Mouse (Mus musculus) heart, postnatal 0 days (tissue): ENCODE measurements around the gene Khdc4. TPM values are rescaled to one million over a fixed set of nuclear protein-coding genes. Genes with fewer than 3 reads are reported as not detected.

ENCODE experiments used
- ATAC-seq: fragments of 200-750 bp; cut with Nextera tagmentation; 2 replicates; pipeline ENCODE4 v1.8.0; 2017; ENCODE audit warnings: low read depth, moderate number of reproducible peaks, moderate library complexity; ENCODE audit not compliant: insufficient read depth
- DNase-seq: peaks from one replicate; pipeline ENCODE4 v3.0.0-alpha.2; 2016; ENCODE audit warnings: low spot score
- H3K27ac ChIP-seq: fragments of 300-500 bp; sonication (generic); 2 replicates; pipeline ENCODE4 v1.5.1; 2014; ENCODE audit warnings: low read depth, mild to moderate bottlenecking
- H3K27me3 ChIP-seq: fragments of 300-500 bp; sonication (generic); 2 replicates; pipeline ENCODE4 v1.6.1; 2014; ENCODE audit warnings: low read length, mixed read lengths; ENCODE audit not compliant: control insufficient read depth, insufficient read depth
- H3K36me3 ChIP-seq: fragments of 300-500 bp; sonication (generic); replicated peaks from 2 replicates; pipeline ENCODE4 v1.6.1; 2014; ENCODE audit warnings: low read length, mixed read lengths; ENCODE audit not compliant: control insufficient read depth, insufficient read depth
- H3K4me1 ChIP-seq: fragments of 300-500 bp; sonication (generic); 2 replicates; pipeline ENCODE4 v1.6.1; 2014; ENCODE audit warnings: antibody characterized with exemption; ENCODE audit not compliant: control insufficient read depth, insufficient read depth
- H3K4me2 ChIP-seq: fragments of 300-500 bp; sonication (generic); 2 replicates; pipeline ENCODE4 v1.6.1; 2014; ENCODE audit warnings: low read depth, mild to moderate bottlenecking, low read length, moderate library complexity
- H3K4me3 ChIP-seq: fragments of 300-500 bp; sonication (generic); 2 replicates; pipeline ENCODE4 v1.5.1; 2014; ENCODE audit warnings: low read depth, low read length
- H3K9ac ChIP-seq: fragments of 300-500 bp; sonication (generic); replicated peaks from 2 replicates; pipeline ENCODE4 v1.6.1; 2014; ENCODE audit warnings: low read depth, low read length, mixed read lengths
- H3K9me3 ChIP-seq: fragments of 300-500 bp; sonication (generic); replicated peaks from 2 replicates; pipeline ENCODE4 v1.6.1; 2016; ENCODE audit warnings: low read length; ENCODE audit not compliant: control insufficient read depth
- CTCF ChIP-seq: IDR thresholded peaks from 2 replicates; pipeline ENCODE4 v1.5.1; 2016; ENCODE audit warnings: antibody characterized with exemption, control low read depth, low read depth
- EP300 ChIP-seq: IDR thresholded peaks from 2 replicates; pipeline ENCODE4 v1.6.1; 2016; ENCODE audit warnings: antibody characterized with exemption, low read depth
- WGBS: fragments of 180-500 bp; shearing (Covaris S2); extraction: QIAGEN DNeasy Blood & Tissue Kit; methylation state at CpG from one replicate; pipeline ENCODE4 v1.1.7; 2014; 5-methylcytosine and 5-hydroxymethylcytosine counted together
- polyA plus RNA-seq: library from polyadenylated mRNA; unstranded; fragments of >200 nt; fragmentation: Nextera tagmentation; extraction: Ambion mirVana; gene quantifications from 2 replicates; pipeline ENCODE4 v1.2.1, GENCODE M21; 2015
- total RNA-seq: library from RNA; depleted of rRNA; stranded (reverse); fragments of >200 nt; gene quantifications from 2 replicates; pipeline ENCODE4 v1.2.3, GENCODE M21; 2014; ENCODE audit warnings: low replicate concordance

The Khdc4 gene
- total and polyA plus RNA-seq, 2 experiments from 2014 or later = 44.4 to 102 TPM

DNA sequence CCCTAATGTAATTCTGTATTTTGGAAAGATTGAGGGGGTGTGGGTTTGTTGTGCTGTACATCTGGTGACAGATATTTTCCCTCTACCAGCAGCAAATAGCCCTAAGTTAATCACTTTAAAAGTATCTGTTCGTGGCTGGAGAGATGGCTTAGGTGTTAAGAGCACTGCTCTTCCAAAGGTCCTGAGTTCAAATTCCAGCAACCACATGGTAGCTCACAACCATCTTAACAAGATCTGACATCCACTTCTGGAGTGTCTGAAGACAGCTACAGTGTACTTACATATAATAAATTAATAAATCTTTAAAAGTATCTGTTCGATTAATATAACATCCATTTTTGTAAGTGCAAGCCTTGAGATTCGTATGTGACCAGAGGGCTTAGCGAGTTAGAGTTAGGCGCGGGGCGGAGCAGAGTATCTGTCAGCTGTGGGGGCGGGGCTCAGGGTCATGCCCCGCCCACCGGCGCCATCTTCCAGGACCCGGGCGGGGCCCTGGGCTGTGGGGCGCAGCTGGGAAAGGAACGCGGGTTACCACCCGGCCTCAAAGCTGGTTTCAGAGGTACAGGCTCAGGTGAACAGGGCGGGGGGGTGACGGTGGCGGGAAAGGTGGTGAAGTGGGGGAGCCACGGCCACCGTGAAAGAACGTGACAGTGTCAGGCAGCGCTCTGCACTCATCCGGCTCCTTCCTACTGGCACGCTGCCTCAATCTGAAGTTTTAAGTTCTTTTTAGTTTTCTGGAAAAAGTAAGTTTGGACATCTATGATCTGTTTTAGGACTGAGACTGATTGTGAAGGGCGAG, 31.0 kb downstream of the Khdc4 start, which contains the start of gene Rit1:
Gene Rit1, plus strand, starts transcription at position 440 of the 799 bp plus-strand sequence.
- TF ChIP-seq CTCF = no peak
- TF ChIP-seq EP300 = no peak
- Histone ChIP-seq H3K9ac (peak within 1 kb of the TSS; percentile 78), H3K4me1 (peaks cover 17% of the 10 kb centered on the region), H3K36me3 (peaks cover 41% of the 10 kb centered on the region), H3K27me3 (no peaks in the 10 kb centered on the region), H3K4me2 (peak within 1 kb of the TSS; percentile 70), H3K9me3 (no peaks in the 10 kb centered on the region), H3K27ac (peak within 1 kb of the TSS; percentile 86), H3K4me3 (peak within 1 kb of the TSS; percentile 81)
- ATAC-seq (peak; percentile 77), DNase-seq (peak; percentile 94)
- 2% methylated on average over 27 of the region's 27 CpGs for WGBS

DNA sequence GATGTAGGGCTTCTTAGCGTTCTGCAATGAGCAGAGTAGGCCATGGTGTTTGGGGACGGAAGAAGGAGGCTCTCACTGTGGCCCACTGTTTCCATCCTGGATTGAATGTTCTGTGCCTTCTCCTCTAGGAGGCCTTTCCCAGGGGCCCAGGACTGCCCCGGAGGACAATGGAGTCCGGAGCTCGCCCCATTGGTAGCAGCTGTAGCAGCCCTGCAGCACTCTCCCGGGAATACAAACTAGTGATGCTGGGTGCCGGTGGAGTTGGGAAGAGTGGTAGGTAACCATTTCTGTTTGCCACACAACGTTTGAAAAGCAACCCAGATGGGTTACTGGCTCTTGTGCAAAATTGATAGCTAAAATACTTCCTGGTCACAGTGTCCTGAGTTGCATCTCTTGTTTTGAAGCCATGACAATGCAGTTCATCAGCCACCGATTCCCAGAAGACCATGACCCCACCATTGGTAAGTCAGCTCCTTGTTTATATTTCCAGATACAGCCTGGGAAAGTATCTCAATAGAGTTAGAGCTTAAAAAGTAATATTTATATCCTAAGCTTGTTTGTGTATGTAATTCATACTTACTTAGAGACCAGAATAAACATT, 31.7 kb downstream of the Khdc4 start:
- Histone ChIP-seq H3K9ac (peak overlapping the region; percentile 78), H3K4me3 (peak overlapping the region; percentile 81), H3K27me3 (no peaks in the 10 kb centered on the region), H3K27ac (peak overlapping the region; percentile 86), H3K4me1 (peaks cover 17% of the 10 kb centered on the region), H3K9me3 (no peaks in the 10 kb centered on the region), H3K36me3 (peaks cover 39% of the 10 kb centered on the region), H3K4me2 (peak overlapping the region; percentile 70)
- DNase-seq = no peak
- 0 out of 2 replicates have a peak, but pooled peaks have one; percentile 11 for ATAC-seq
- WGBS = 2% methylated on average over 9 of the region's 9 CpGs
- TF ChIP-seq EP300 = no peak
- TF ChIP-seq CTCF = no peak

- H3K4me1 ChIP-seq = peaks cover 17% of the 10 kb centered on the region
- H3K4me2 ChIP-seq = peak overlapping the region; percentile 70
- peak overlapping the region; percentile 81 for H3K4me3 ChIP-seq
- TF ChIP-seq CTCF (no peak), EP300 (no peak)
- WGBS = 15% methylated on average over 1 of the region's 1 CpGs
- H3K27ac ChIP-seq = peak overlapping the region; percentile 86
- peak overlapping the region; percentile 49 for H3K9ac ChIP-seq
- no peak for ATAC-seq
- H3K27me3 ChIP-seq = no peaks in the 10 kb centered on the region
- peaks cover 34% of the 10 kb centered on the region for H3K36me3 ChIP-seq
- DNase-seq = no peak
- H3K9me3 ChIP-seq = no peaks in the 10 kb centered on the region
These were observed 32.2 kb downstream of the Khdc4 start for GRCm38 (mm10) chr3:88717831-88718230.

- H3K4me2 ChIP-seq = peak overlapping the region; percentile 70
These were observed 33.5 kb downstream of the Khdc4 start for GRCm38 (mm10) chr3:88719098-88719497.

GRCm38 (mm10) chr3:88736556-88736955, 51.0 kb downstream of the Khdc4 start:
- Histone ChIP-seq H3K9ac (no peak overlapping the region), H3K4me2 (no peak overlapping the region), H3K27ac (no peak overlapping the region), H3K27me3 (no peaks in the 10 kb centered on the region), H3K4me3 (no peak overlapping the region), H3K4me1 (no peaks in the 10 kb centered on the region), H3K9me3 (no peaks in the 10 kb centered on the region), H3K36me3 (0 out of 2 replicates have a peak, but pooled peaks cover 2% of the 10 kb centered on the region)
- ATAC-seq (no peak), DNase-seq (no peak)
- 61% methylated on average over 2 of the region's 2 CpGs for WGBS
- TF ChIP-seq EP300 = no peak

More at GRCm38 (mm10) chr3:88719098-88719497, 33.5 kb downstream of the Khdc4 start:
- Histone ChIP-seq H3K36me3 (peaks cover 35% of the 10 kb centered on the region), H3K9me3 (no peaks in the 10 kb centered on the region), H3K27ac (peak overlapping the region; percentile 86), H3K4me1 (peaks cover 17% of the 10 kb centered on the region), H3K27me3 (no peaks in the 10 kb centered on the region), H3K4me3 (no peak overlapping the region), H3K9ac (no peak overlapping the region)
- ATAC-seq (peak; percentile 96), DNase-seq (peak; percentile 96)
- WGBS = 25% methylated on average over 2 of the region's 2 CpGs
- TF ChIP-seq CTCF (peak; percentile 48), EP300 (peak; percentile 92)
